Mouse (Mus musculus) embryonic facial prominence, embryonic 13.5 days (tissue): ENCODE measurements around the gene E130309D02Rik. TPM values are rescaled to one million over a fixed set of nuclear protein-coding genes. Genes with fewer than 3 reads are reported as not detected.

ENCODE experiments used
- ATAC-seq: fragments of 200-750 bp; cut with Nextera tagmentation; 2 replicates; pipeline ENCODE4 v1.8.0; 2017; ENCODE audit warnings: low read depth; ENCODE audit not compliant: insufficient number of reproducible peaks, insufficient read depth, low FRiP score, low TSS enrichment
- H3K27ac ChIP-seq: fragments of 300-500 bp; sonication (generic); 2 replicates; pipeline ENCODE4 v1.5.1; 2015; ENCODE audit warnings: moderate library complexity, mild to moderate bottlenecking, inconsistent platforms
- H3K27me3 ChIP-seq: fragments of 300-500 bp; sonication (generic); 2 replicates; pipeline ENCODE4 v1.6.1; 2015; ENCODE audit warnings: mild to moderate bottlenecking, inconsistent platforms
- H3K36me3 ChIP-seq: fragments of 300-500 bp; sonication (generic); 2 replicates; pipeline ENCODE4 v1.6.1; 2015; ENCODE audit warnings: mild to moderate bottlenecking, inconsistent platforms
- H3K4me1 ChIP-seq: fragments of 300-500 bp; sonication (generic); 2 replicates; pipeline ENCODE4 v1.6.1; 2015; ENCODE audit warnings: inconsistent platforms
- H3K4me2 ChIP-seq: fragments of 300-500 bp; sonication (generic); 2 replicates; pipeline ENCODE4 v1.6.1; 2015; ENCODE audit warnings: moderate library complexity, mild to moderate bottlenecking, inconsistent platforms
- H3K4me3 ChIP-seq: fragments of 300-500 bp; sonication (generic); 2 replicates; pipeline ENCODE4 v1.5.1; 2015; ENCODE audit warnings: mild to moderate bottlenecking, inconsistent platforms
- H3K9ac ChIP-seq: fragments of 300-500 bp; sonication (generic); 2 replicates; pipeline ENCODE4 v1.6.1; 2015; ENCODE audit warnings: mild to moderate bottlenecking, inconsistent platforms
- H3K9me3 ChIP-seq: fragments of 300-500 bp; sonication (generic); 2 replicates; pipeline ENCODE4 v1.6.1; 2016; ENCODE audit warnings: inconsistent platforms
- WGBS: fragments of 180-500 bp; shearing (Covaris S2); methylation state at CpG from one replicate; pipeline ENCODE4 v1.1.7; 2015; ENCODE audit warnings: mixed read lengths; 5-methylcytosine and 5-hydroxymethylcytosine counted together
- polyA plus RNA-seq: library from polyadenylated mRNA; unstranded; fragments of >200 nt; fragmentation: Nextera tagmentation; extraction: Ambion mirVana; gene quantifications from 2 replicates; pipeline ENCODE4 v1.2.1, GENCODE M21; 2015

The E130309D02Rik gene
- 35.6 and 39.9 TPM in 2 replicates for polyA plus RNA-seq

GRCm38 (mm10) chr5:143314730-143315513 lies at the start of gene E130309D02Rik:
Gene E130309D02Rik, minus strand, starts transcription at chr5:143315360.
- Histone ChIP-seq H3K9me3 (no peaks in the 10 kb centered on the region), H3K36me3 (peaks cover 73% of the 10 kb centered on the region), H3K4me3 (peak within 1 kb of the TSS; percentile 65), H3K4me2 (peak within 1 kb of the TSS; percentile 84), H3K9ac (peak within 1 kb of the TSS; percentile 96), H3K27ac (peak within 1 kb of the TSS; percentile 90), H3K4me1 (peaks cover 22% of the 10 kb centered on the region), H3K27me3 (no peaks in the 10 kb centered on the region)
- peak; percentile 86 for ATAC-seq
- under 1% methylated on average over 80 of the region's 101 CpGs for WGBS

- peak; percentile 16; the same call in 1 of the 2 replicates for ATAC-seq
- Histone ChIP-seq H3K9ac (peak overlapping the region; percentile 68), H3K36me3 (no peaks in the 10 kb centered on the region), H3K4me1 (peaks cover 14% of the 10 kb centered on the region), H3K4me3 (peak overlapping the region; percentile 50), H3K4me2 (peak overlapping the region; percentile 93), H3K27ac (no peak overlapping the region), H3K9me3 (no peaks in the 10 kb centered on the region), H3K27me3 (peaks cover 72% of the 10 kb centered on the region)
- 0% methylated on average over 47 of the region's 47 CpGs for WGBS
These were observed 48.8 kb upstream of the E130309D02Rik start for GRCm38 (mm10) chr5:143363678-143364615.

GRCm38 (mm10) chr5:143361428-143361827 lies 46.3 kb upstream of the E130309D02Rik start:
- no peak for ATAC-seq
- Histone ChIP-seq H3K4me2 (no peak overlapping the region), H3K27me3 (peaks cover 77% of the 10 kb centered on the region), H3K4me1 (peaks cover 26% of the 10 kb centered on the region), H3K9me3 (no peaks in the 10 kb centered on the region), H3K9ac (no peak overlapping the region), H3K4me3 (no peak overlapping the region), H3K36me3 (no peaks in the 10 kb centered on the region), H3K27ac (no peak overlapping the region)
- 53% methylated on average over 7 of the region's 7 CpGs for WGBS

- peaks cover 26% of the 10 kb centered on the region for H3K4me1 ChIP-seq
- H3K4me2 ChIP-seq, result no peak overlapping the region
- 56% methylated on average over 5 of the region's 5 CpGs for WGBS
- H3K9ac ChIP-seq, result no peak overlapping the region
- no peaks in the 10 kb centered on the region for H3K36me3 ChIP-seq
- no peaks in the 10 kb centered on the region for H3K9me3 ChIP-seq
- no peak overlapping the region for H3K4me3 ChIP-seq
- ATAC-seq, result no peak
- H3K27me3 ChIP-seq, result peaks cover 63% of the 10 kb centered on the region
- H3K27ac ChIP-seq, result no peak overlapping the region
These were observed 44.8 kb upstream of the E130309D02Rik start for GRCm38 (mm10) chr5:143360000-143360399.

GRCm38 (mm10) chr5:143359263-143359662 lies 44.1 kb upstream of the E130309D02Rik start:
- H3K27ac ChIP-seq, result no peak overlapping the region
- peaks cover 56% of the 10 kb centered on the region for H3K27me3 ChIP-seq
- H3K4me1 ChIP-seq, result peaks cover 21% of the 10 kb centered on the region
- WGBS, result 31% methylated on average over 7 of the region's 7 CpGs
- no peaks in the 10 kb centered on the region for H3K36me3 ChIP-seq
- no peak overlapping the region for H3K4me2 ChIP-seq
- H3K9ac ChIP-seq, result no peak overlapping the region
- no peaks in the 10 kb centered on the region for H3K9me3 ChIP-seq
- ATAC-seq, result no peak
- H3K4me3 ChIP-seq, result no peak overlapping the region

GRCm38 (mm10) chr5:143357564-143357963 lies 42.4 kb upstream of the E130309D02Rik start:
- Histone ChIP-seq H3K4me1 (peaks cover 13% of the 10 kb centered on the region), H3K4me3 (peak overlapping the region; percentile 35), H3K9ac (peak overlapping the region; percentile 62), H3K27me3 (peaks cover 39% of the 10 kb centered on the region), H3K4me2 (peak overlapping the region; percentile 56), H3K36me3 (no peaks in the 10 kb centered on the region), H3K9me3 (no peaks in the 10 kb centered on the region), H3K27ac (no peak overlapping the region)
- WGBS, result 3% methylated on average over 28 of the region's 28 CpGs
- ATAC-seq, result no peak

GRCm38 (mm10) chr5:143356686-143357388 lies 41.7 kb upstream of the E130309D02Rik start, which contains the start of gene Grid2ip:
Gene Grid2ip, plus strand, starts transcription at chr5:143357338.
- Histone ChIP-seq H3K27ac (no peak within 1 kb of the TSS), H3K4me1 (peaks cover 13% of the 10 kb centered on the region), H3K36me3 (no peaks in the 10 kb centered on the region), H3K4me3 (peak within 1 kb of the TSS; percentile 35), H3K9ac (peak within 1 kb of the TSS; percentile 62), H3K9me3 (no peaks in the 10 kb centered on the region), H3K27me3 (peaks cover 36% of the 10 kb centered on the region), H3K4me2 (peak within 1 kb of the TSS; percentile 56)
- 13% methylated on average over 17 of the region's 17 CpGs for WGBS
- ATAC-seq, result no peak

- 38% methylated on average over 5 of the region's 5 CpGs for WGBS
These were observed 40.9 kb upstream of the E130309D02Rik start for GRCm38 (mm10) chr5:143356017-143356416.

GRCm38 (mm10) chr5:143346367-143346766 lies 31.2 kb upstream of the E130309D02Rik start:
- H3K27me3 ChIP-seq, result no peaks in the 10 kb centered on the region
- no peak overlapping the region for H3K4me2 ChIP-seq
- H3K9ac ChIP-seq, result no peak overlapping the region
- no peak overlapping the region for H3K27ac ChIP-seq
- H3K4me3 ChIP-seq, result no peak overlapping the region
- H3K9me3 ChIP-seq, result peaks cover 10% of the 10 kb centered on the region
- ATAC-seq, result no peak
- no peaks in the 10 kb centered on the region for H3K4me1 ChIP-seq
- no peaks in the 10 kb centered on the region for H3K36me3 ChIP-seq
- WGBS, result 70% methylated on average over 8 of the region's 8 CpGs

More at GRCm38 (mm10) chr5:143356017-143356416, 40.9 kb upstream of the E130309D02Rik start:
- Histone ChIP-seq H3K4me2 (no peak overlapping the region), H3K9ac (no peak overlapping the region), H3K9me3 (no peaks in the 10 kb centered on the region), H3K36me3 (no peaks in the 10 kb centered on the region), H3K4me3 (no peak overlapping the region), H3K27me3 (peaks cover 36% of the 10 kb centered on the region), H3K27ac (no peak overlapping the region), H3K4me1 (peaks cover 13% of the 10 kb centered on the region)
- ATAC-seq, result no peak

GRCm38 (mm10) chr5:143339603-143340002 lies 24.4 kb upstream of the E130309D02Rik start:
- WGBS, result 51% methylated on average over 6 of the region's 6 CpGs
- Histone ChIP-seq H3K27me3 (no peaks in the 10 kb centered on the region), H3K36me3 (no peaks in the 10 kb centered on the region), H3K4me1 (no peaks in the 10 kb centered on the region), H3K27ac (no peak overlapping the region), H3K4me3 (no peak overlapping the region), H3K9ac (no peak overlapping the region), H3K9me3 (no peaks in the 10 kb centered on the region), H3K4me2 (no peak overlapping the region)
- ATAC-seq, result no peak

GRCm38 (mm10) chr5:143336559-143336958 lies 21.4 kb upstream of the E130309D02Rik start:
- WGBS, result 57% methylated on average over 6 of the region's 6 CpGs
- H3K36me3 ChIP-seq, result no peaks in the 10 kb centered on the region
- no peaks in the 10 kb centered on the region for H3K9me3 ChIP-seq
- H3K4me3 ChIP-seq, result no peak overlapping the region
- H3K27me3 ChIP-seq, result no peaks in the 10 kb centered on the region
- no peak overlapping the region for H3K4me2 ChIP-seq
- no peak overlapping the region for H3K27ac ChIP-seq
- ATAC-seq, result no peak
- no peak overlapping the region for H3K9ac ChIP-seq
- no peaks in the 10 kb centered on the region for H3K4me1 ChIP-seq
